Mouse (Mus musculus) heart, embryonic 12.5 days (tissue): ENCODE results near the gene Timm9. TPM values are rescaled to one million over a fixed set of nuclear protein-coding genes. Genes with fewer than 3 reads are reported as not detected.

Experiments used
- ATAC-seq: fragments of 200-750 bp; cut with Nextera tagmentation; 2 replicates; pipeline ENCODE4 v1.8.0; 2017; ENCODE audit warnings: moderate TSS enrichment, moderate library complexity; ENCODE audit not compliant: insufficient number of reproducible peaks, low FRiP score
- H3K27ac ChIP-seq: fragments of 300-500 bp; sonication (generic); 2 replicates; pipeline ENCODE4 v1.5.1; 2016; ENCODE audit warnings: mild to moderate bottlenecking, moderate library complexity; ENCODE audit not compliant: poor library complexity, severe bottlenecking
- H3K27me3 ChIP-seq: fragments of 300-500 bp; sonication (generic); replicated peaks from 2 replicates; pipeline ENCODE4 v1.6.1; 2016; ENCODE audit warnings: mild to moderate bottlenecking, moderate library complexity
- H3K36me3 ChIP-seq: fragments of 300-500 bp; sonication (generic); 2 replicates; pipeline ENCODE4 v1.6.1; 2016; ENCODE audit warnings: mild to moderate bottlenecking, moderate library complexity
- H3K4me1 ChIP-seq: fragments of 300-500 bp; sonication (generic); replicated peaks from 2 replicates; pipeline ENCODE4 v1.6.1; 2016; ENCODE audit warnings: mild to moderate bottlenecking
- H3K4me2 ChIP-seq: fragments of 300-500 bp; sonication (generic); 2 replicates; pipeline ENCODE4 v1.6.1; 2016; ENCODE audit warnings: mild to moderate bottlenecking, moderate library complexity
- H3K4me3 ChIP-seq: fragments of 300-500 bp; sonication (generic); 2 replicates; pipeline ENCODE4 v1.5.1; 2016; ENCODE audit warnings: mild to moderate bottlenecking
- H3K9ac ChIP-seq: fragments of 300-500 bp; sonication (generic); 2 replicates; pipeline ENCODE4 v1.6.1; 2016; ENCODE audit warnings: mild to moderate bottlenecking, moderate library complexity
- H3K9me3 ChIP-seq: fragments of 300-500 bp; sonication (generic); replicated peaks from 2 replicates; pipeline ENCODE4 v1.6.1; 2016; ENCODE audit warnings: mild to moderate bottlenecking, moderate library complexity
- WGBS: fragments of 180-500 bp; shearing (Covaris S2); methylation state at CpG from one replicate; pipeline ENCODE4 v1.1.7; 2016; 5-methylcytosine and 5-hydroxymethylcytosine counted together
- polyA plus RNA-seq: library from polyadenylated mRNA; unstranded; fragments of >200 nt; fragmentation: Nextera tagmentation; extraction: Ambion mirVana; gene quantifications from 2 replicates; pipeline ENCODE4 v1.2.1, GENCODE M21; 2016

Timm9 gene
- polyA plus RNA-seq: 104 and 107 TPM in 2 replicates

DNA sequence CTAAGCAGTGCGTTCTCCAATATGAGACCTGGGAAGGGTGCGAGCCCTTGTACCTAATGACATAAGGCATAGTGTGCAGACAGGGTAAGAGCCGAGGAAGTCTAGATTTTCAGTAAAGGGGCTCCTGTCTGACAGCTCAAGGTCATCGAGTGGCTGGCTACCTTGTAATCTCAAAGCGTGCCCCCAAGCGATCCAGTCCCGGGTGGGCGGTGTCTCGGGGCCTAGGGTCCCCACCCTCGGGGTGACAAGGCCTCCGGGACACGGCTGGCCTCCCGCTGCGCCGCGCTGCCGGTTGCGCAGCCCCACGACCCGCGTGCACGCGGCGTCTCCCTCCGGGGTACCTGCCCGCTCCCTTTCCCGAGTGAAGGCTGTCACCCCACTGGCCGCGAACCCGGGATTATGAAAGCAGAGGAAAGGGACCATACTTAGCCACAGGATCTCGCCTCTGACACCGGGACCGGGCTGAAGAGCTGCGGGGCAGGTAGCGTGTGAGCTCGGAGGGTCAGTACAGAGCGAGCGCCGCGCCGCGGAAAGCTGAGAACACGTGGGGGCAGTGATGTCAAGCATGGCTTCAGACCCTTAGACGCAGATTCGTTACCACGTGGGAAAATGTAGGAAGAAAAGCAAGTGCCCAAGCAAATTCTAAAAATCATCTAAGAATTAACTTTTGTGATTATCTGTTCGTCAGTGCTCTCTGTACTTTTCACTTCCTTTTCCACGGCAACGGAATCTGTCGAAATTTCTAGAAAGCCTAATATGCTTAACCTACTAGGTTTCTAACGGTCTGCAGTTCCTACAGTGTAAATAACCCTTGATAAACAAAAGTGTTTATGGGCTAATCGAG, at the start of gene Timm9, which contains the start of gene 2700049A03Rik:
Gene Timm9, minus strand, starts transcription at position 555 of the 844 bp plus-strand sequence.
Gene 2700049A03Rik, plus strand, starts transcription at position 719 of the 844 bp plus-strand sequence.
- Histone ChIP-seq H3K4me3 (peak within 1 kb of the TSS; percentile 74), H3K9ac (peak within 1 kb of the TSS; percentile 89), H3K36me3 (peaks cover 33% of the 10 kb centered on the region), H3K4me2 (peak within 1 kb of the TSS; percentile 87), H3K27me3 (no peaks in the 10 kb centered on the region), H3K27ac (peak within 1 kb of the TSS; percentile 79), H3K4me1 (peaks cover 21% of the 10 kb centered on the region; the same call in 1 of the 2 replicates), H3K9me3 (no peaks in the 10 kb centered on the region)
- under 1% methylated on average over 52 of the region's 52 CpGs for WGBS
- peak; percentile 90 for ATAC-seq

GRCm38 (mm10) chr12:71184396-71184795, 47.9 kb upstream of the Timm9 start:
- peaks cover 58% of the 10 kb centered on the region for H3K36me3 ChIP-seq
- no peaks in the 10 kb centered on the region for H3K4me1 ChIP-seq
- no peak overlapping the region for H3K9ac ChIP-seq
- no peak overlapping the region for H3K4me3 ChIP-seq
- H3K4me2 ChIP-seq: no peak overlapping the region
- H3K27me3 ChIP-seq: no peaks in the 10 kb centered on the region
- no peaks in the 10 kb centered on the region for H3K9me3 ChIP-seq
- WGBS: 92% methylated on average over 4 of the region's 4 CpGs
- no peak overlapping the region for H3K27ac ChIP-seq
- ATAC-seq: no peak

- Histone ChIP-seq H3K27ac (no peak overlapping the region), H3K9ac (no peak overlapping the region), H3K9me3 (no peaks in the 10 kb centered on the region), H3K4me1 (no peaks in the 10 kb centered on the region), H3K4me3 (no peak overlapping the region), H3K27me3 (no peaks in the 10 kb centered on the region), H3K36me3 (peaks cover 58% of the 10 kb centered on the region), H3K4me2 (no peak overlapping the region)
- ATAC-seq: no peak
- WGBS: 91% methylated on average over 3 of the region's 3 CpGs
Observed at GRCm38 (mm10) chr12:71183736-71184135, 47.3 kb upstream of the Timm9 start.

- WGBS: 80% methylated on average over 1 of the region's 1 CpGs
- ATAC-seq: no peak
- H3K9ac ChIP-seq: no peak overlapping the region
- H3K4me1 ChIP-seq: no peaks in the 10 kb centered on the region
- H3K4me2 ChIP-seq: no peak overlapping the region
- H3K9me3 ChIP-seq: no peaks in the 10 kb centered on the region
- H3K4me3 ChIP-seq: no peak overlapping the region
- peaks cover 62% of the 10 kb centered on the region for H3K36me3 ChIP-seq
- no peak overlapping the region for H3K27ac ChIP-seq
- no peaks in the 10 kb centered on the region for H3K27me3 ChIP-seq
Observed at GRCm38 (mm10) chr12:71169911-71170310, 33.4 kb upstream of the Timm9 start.

DNA sequence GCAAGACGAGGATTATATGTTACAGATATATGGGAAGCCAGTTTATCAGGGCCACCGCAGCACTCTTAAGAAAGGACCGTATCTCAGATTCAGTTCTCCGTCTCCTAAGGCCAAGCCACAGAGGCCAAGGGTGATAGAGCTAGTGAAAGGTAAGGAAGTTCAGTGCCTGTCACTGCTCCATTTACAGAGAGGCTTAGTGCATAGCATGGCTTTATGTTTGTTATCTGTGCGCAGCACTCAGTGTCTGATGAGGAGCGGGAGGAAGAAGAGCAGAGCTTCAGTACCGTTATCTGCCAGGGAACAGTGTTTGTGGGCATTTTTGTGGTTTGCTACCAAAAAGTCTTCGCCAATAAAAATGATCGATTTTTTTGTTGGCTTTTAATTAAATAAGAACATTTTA, 27.9 kb upstream of the Timm9 start:
- no peak overlapping the region for H3K27ac ChIP-seq
- H3K9me3 ChIP-seq: no peaks in the 10 kb centered on the region
- no peaks in the 10 kb centered on the region for H3K4me1 ChIP-seq
- no peak overlapping the region for H3K9ac ChIP-seq
- peaks cover 68% of the 10 kb centered on the region for H3K36me3 ChIP-seq
- no peak for ATAC-seq
- H3K27me3 ChIP-seq: no peaks in the 10 kb centered on the region
- no peak overlapping the region for H3K4me2 ChIP-seq
- H3K4me3 ChIP-seq: no peak overlapping the region
- WGBS: 79% methylated on average over 9 of the region's 9 CpGs

- 88% methylated on average over 6 of the region's 6 CpGs for WGBS
- Histone ChIP-seq H3K4me3 (no peak overlapping the region), H3K36me3 (peaks cover 78% of the 10 kb centered on the region), H3K9ac (no peak overlapping the region), H3K9me3 (no peaks in the 10 kb centered on the region), H3K27ac (no peak overlapping the region), H3K4me1 (no peaks in the 10 kb centered on the region), H3K27me3 (no peaks in the 10 kb centered on the region), H3K4me2 (no peak overlapping the region)
- ATAC-seq: no peak
Observed at GRCm38 (mm10) chr12:71157974-71158373, 21.5 kb upstream of the Timm9 start.

GRCm38 (mm10) chr12:71154979-71155378, 18.5 kb upstream of the Timm9 start:
- WGBS: 89% methylated on average over 6 of the region's 6 CpGs
- H3K4me1 ChIP-seq: no peaks in the 10 kb centered on the region
- H3K36me3 ChIP-seq: peaks cover 75% of the 10 kb centered on the region
- H3K4me2 ChIP-seq: no peak overlapping the region
- H3K4me3 ChIP-seq: no peak overlapping the region
- H3K27me3 ChIP-seq: no peaks in the 10 kb centered on the region
- no peak overlapping the region for H3K9ac ChIP-seq
- H3K9me3 ChIP-seq: no peaks in the 10 kb centered on the region
- ATAC-seq: no peak
- H3K27ac ChIP-seq: no peak overlapping the region

DNA sequence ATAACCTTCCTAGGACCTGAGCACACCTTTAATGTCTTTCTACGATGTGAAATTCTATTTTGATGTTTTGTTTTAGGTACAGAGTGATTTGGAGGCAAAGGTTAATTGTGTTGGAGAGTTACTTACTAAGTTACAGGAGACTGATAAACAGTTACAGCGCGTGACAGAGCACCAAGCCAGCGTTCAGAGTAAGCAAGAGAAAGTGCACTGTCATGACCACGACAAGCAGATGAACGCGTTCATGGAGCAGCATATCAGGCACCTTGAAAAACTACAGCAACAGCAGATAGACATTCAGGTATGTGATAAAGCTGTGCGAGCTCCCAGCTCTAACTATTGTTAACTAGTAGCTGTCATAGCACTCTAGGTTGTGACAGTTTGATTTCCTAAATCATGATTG, 13.7 kb upstream of the Timm9 start:
- Histone ChIP-seq H3K27ac (no peak overlapping the region), H3K4me2 (no peak overlapping the region), H3K36me3 (peaks cover 78% of the 10 kb centered on the region), H3K27me3 (no peaks in the 10 kb centered on the region), H3K4me1 (no peaks in the 10 kb centered on the region), H3K4me3 (no peak overlapping the region), H3K9me3 (no peaks in the 10 kb centered on the region), H3K9ac (no peak overlapping the region)
- 85% methylated on average over 8 of the region's 8 CpGs for WGBS
- peak; percentile 85 for ATAC-seq

DNA sequence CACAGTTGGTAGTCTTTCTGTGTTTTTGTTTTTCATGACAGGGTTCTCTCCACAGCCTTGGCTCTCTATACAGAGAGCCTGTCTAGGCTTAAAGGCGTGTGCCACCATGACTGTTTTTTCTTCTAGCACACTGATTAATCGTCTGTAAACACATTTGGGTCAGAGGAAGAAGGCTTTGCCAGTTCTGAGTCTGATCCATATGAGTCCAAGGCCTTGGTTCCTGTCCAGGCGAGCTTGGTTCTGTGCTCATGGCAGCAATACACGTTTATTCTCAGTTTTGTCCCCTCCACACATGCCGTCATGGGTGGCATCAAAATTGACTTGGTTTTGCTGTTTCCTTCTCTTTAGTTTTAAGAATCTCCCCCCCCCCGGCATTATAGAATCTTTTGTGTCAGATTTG, 13.0 kb upstream of the Timm9 start:
- Histone ChIP-seq H3K36me3 (peaks cover 77% of the 10 kb centered on the region), H3K9me3 (no peaks in the 10 kb centered on the region), H3K27ac (no peak overlapping the region), H3K4me2 (no peak overlapping the region), H3K9ac (no peak overlapping the region), H3K27me3 (no peaks in the 10 kb centered on the region), H3K4me1 (no peaks in the 10 kb centered on the region), H3K4me3 (no peak overlapping the region)
- WGBS: 86% methylated on average over 6 of the region's 6 CpGs
- ATAC-seq: no peak

- H3K36me3 ChIP-seq: peaks cover 79% of the 10 kb centered on the region
- H3K4me1 ChIP-seq: no peaks in the 10 kb centered on the region
- H3K9ac ChIP-seq: no peak overlapping the region
- no peak overlapping the region for H3K4me3 ChIP-seq
- no peaks in the 10 kb centered on the region for H3K9me3 ChIP-seq
- no peak overlapping the region for H3K27ac ChIP-seq
- 91% methylated on average over 9 of the region's 9 CpGs for WGBS
- no peak overlapping the region for H3K4me2 ChIP-seq
- H3K27me3 ChIP-seq: no peaks in the 10 kb centered on the region
- ATAC-seq: no peak
Observed at GRCm38 (mm10) chr12:71148801-71149200, 12.3 kb upstream of the Timm9 start.

DNA sequence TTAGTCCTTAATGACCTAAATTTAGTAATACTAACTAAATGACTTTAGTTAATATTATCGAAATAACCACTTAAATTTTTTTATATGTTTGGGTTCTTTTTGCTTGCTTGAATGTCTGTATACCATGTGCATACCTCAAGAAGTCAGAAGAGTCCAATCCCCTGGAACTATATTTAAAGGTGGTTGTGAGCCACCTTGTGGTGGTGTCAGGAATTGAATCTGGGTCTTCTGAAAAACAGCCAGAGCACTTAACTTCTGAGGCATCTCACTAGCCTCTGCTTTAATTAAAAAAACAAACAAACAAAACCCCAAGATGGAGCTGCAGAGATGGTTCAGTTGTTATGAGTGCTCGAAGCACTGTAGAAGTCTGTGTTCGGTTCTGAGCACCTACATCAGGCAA, 11.2 kb upstream of the Timm9 start:
- no peak for ATAC-seq
- peaks cover 79% of the 10 kb centered on the region for H3K36me3 ChIP-seq
- 71% methylated on average over 3 of the region's 3 CpGs for WGBS

More for the DNA sequence above, 11.2 kb upstream of the Timm9 start:
- Histone ChIP-seq H3K9ac (no peak overlapping the region), H3K27ac (no peak overlapping the region), H3K27me3 (no peaks in the 10 kb centered on the region), H3K9me3 (no peaks in the 10 kb centered on the region), H3K4me3 (no peak overlapping the region), H3K4me1 (no peaks in the 10 kb centered on the region), H3K4me2 (no peak overlapping the region)
